Mouse (Mus musculus) granulocyte monocyte progenitor cell, adult 5-6 weeks (primary cell): ENCODE measurements around the gene Sp7. TPM values are rescaled to one million over a fixed set of nuclear protein-coding genes. Genes with fewer than 3 reads are reported as not detected.
A peak's percentile ranks its signal among the peaks of the same experiment; 100 is the strongest.

Experiments
- ATAC-seq: replicated peaks from 2 replicates; pipeline ENCODE4 v1.8.0; 2016; ENCODE audit warnings: mild to moderate bottlenecking, moderate TSS enrichment, inconsistent platforms; ENCODE audit not compliant: poor library complexity, severe bottlenecking
- total RNA-seq, 2 experiments: library from RNA; stranded (forward) in 1 of 2; stranded (reverse) in 1 of 2; fragments of 200-712, 200-1000 nt in 1 of 2; fragments of >200 nt in 1 of 2; fragmentation: Nextera tagmentation in 1 of 2; gene quantifications; 2 replicates each; pipeline ENCODE4 v1.2.3; 2014 to 2017

Sp7 gene
- total RNA-seq (2014; fragmentation: Nextera tagmentation) (not detected in 2 replicates), total RNA-seq (2017) (not detected in 2 replicates)

DNA sequence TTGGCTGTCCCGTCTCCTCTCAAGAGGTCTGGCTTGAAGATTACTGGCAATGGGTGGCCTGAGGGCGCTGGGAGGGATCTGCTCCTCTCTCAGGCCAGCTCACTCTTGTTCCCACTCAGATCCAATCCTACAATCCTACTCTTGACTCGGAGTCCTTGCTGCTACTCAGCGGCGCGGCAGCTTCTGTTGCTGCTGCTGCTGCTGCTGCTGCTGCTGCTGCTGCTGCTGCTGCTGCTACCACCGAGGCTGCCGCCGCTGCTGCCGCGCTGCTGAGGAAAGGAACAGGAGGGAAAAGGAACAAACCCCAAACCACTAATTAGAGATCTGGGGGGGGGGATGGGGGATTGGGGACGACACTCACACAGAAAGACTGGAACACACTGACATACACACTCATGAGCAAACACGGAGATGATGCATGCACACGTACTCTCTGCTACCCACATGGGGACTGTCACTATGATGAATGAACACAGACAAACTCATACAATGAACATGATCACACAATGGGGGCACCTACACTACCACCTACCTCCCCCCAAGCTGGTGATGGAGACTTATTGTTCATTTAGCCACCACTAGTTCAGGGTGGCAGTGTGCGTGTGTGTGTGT lies at the start of gene Sp7:
TSS of gene Sp7 (minus strand) at position 450 of the 612 bp plus-strand sequence.
- 0 out of 2 replicates have a peak, but pooled peaks have one; percentile 11 for ATAC-seq

DNA sequence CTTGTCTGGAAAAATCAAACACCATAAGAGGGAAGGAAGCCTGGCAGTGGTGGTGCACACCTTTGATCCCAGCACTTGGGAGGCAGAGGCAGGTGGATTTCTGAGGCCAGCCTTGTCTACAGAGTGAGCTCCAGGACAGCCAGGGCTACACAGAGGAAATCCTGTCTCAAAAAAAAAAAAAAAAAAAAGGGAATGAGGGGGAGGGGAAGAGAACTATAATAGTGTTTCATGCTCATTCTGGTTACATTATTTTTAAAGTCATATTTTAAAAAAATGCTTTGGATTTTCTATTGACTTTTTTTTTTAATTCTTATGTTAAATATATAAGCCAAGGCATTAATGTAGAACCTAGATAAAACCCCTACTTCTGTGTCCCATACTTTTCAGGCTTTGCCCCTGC lies 46.7 kb upstream of the Sp7 start:
- ATAC-seq, result no peak

GRCm38 (mm10) chr15:102411077-102411476 lies 44.1 kb upstream of the Sp7 start:
- no peak for ATAC-seq

- ATAC-seq, result no peak
Observed at GRCm38 (mm10) chr15:102409286-102409685, 42.3 kb upstream of the Sp7 start.

DNA sequence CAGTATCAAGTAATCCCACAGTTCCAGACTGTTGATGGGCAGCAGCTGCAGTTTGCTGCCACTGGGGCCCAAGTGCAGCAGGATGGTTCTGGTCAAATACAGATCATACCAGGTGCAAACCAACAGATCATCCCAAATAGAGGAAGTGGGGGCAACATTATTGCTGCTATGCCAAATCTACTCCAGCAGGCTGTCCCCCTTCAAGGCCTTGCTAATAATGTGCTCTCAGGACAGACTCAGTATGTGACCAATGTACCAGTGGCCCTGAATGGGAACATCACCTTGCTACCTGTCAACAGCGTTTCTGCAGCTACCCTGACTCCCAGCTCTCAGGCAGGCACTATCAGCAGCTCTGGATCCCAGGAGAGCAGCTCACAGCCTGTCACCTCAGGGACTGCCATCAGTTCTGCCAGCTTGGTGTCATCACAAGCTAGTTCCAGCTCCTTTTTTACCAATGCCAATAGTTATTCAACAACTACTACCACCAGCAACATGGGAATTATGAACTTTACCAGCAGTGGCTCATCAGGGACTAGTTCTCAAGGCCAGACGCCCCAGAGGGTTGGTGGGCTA lies 41.7 kb upstream of the Sp7 start:
- ATAC-seq, result no peak

DNA sequence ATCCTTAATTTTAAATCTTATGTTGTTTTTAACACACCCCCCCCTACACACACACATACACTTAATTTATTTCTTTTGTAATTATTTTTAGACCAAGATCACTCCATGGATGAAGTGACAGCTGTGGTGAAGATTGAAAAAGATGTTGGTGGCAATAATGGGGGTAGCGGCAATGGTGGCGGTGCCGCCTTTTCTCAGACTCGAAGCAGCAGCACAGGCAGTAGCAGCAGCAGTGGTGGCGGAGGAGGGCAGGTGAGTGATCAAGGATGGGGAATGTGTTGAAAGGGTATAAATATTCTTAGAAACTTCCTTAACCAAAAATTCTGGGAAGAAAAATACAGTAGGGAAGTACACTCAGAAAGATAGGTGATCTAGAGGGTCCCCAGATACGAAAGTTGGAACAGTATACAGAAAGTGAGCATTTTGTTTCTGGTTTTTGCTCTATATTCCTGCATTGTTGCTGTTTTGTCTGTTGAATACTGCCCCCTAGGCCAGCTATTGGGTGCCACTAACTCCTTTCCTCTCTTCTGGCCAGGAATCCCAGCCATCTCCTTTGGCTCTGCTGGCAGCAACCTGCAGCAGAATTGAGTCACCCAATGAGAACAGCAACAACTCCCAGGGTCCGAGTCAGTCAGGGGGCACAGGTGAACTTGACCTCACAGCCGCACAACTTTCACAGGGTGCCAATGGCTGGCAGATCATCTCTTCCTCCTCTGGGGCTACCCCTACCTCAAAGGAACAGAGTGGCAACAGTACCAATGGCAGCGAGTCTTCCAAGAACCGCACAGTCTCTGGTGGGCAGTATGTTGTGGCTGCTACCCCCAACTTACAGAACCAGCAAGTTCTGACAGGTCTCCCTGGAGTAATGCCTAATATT lies 40.9 kb upstream of the Sp7 start:
- no peak for ATAC-seq

DNA sequence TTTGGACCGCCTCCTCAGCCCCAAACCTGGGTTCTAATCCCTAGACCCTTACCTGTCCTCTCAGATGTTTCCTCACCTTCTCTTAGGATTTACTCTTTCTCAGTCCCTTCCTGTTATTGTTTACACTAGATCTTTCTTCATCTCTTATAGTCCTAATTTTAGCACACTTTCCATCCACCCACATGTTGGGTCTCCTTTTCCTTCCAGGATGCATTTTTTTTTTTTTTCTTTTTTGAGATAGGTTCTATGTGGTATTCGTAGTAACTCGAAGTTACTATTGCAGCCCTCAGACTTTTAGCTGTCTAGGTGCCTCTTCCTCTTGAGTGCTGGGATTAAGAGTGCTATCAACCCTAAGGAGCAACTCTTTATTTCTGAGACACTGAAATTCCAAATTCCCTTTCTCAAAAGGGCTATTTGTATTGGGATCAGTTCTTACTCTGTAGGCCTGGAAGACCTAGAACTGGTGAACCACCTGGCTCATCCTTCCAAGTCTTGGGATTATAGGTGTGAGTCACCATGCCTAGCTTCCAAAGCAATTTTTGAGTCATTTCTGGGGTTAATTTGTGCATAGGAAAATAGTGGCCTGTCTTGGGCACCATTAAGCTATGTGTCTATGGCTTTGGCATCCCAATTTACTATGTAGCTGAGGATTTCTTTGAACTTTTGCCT lies 40.1 kb upstream of the Sp7 start:
- no peak for ATAC-seq

DNA sequence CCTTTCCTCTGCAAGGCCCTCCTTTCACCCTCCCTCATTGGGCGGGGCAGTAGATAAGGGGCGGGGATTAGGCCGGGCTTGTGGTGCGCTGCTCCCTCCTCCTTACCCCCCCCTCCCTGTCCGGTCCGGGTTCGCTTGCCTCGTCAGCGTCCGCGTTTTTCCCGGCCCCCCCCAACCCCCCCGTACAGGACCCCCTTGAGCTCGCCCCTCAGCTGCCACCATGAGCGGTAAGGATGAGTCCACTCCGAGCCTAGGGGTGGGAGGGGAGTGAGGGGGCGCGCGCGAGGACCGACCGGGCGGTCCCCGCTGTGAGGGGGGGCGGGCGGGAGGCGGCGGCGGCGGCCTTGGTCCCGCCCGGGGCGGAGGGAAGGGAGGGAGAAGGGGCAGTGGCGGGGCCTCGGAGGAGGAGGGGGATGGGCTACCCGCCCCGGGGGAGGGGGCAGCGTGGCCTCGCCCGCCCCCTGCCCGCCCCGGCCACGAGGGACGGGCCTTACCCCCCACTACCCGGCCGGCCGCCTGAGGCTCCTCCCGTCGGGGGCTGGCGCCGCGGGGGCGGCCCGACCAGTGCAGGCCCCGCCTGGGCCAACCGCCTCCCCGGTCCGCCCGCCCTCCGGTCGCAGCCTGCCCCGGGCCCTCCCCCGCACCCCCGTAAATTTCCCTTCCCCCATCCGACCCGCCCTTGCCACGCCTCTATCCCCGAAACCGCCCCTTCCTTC lies 39.4 kb upstream of the Sp7 start:
- peak; percentile 17 for ATAC-seq

DNA sequence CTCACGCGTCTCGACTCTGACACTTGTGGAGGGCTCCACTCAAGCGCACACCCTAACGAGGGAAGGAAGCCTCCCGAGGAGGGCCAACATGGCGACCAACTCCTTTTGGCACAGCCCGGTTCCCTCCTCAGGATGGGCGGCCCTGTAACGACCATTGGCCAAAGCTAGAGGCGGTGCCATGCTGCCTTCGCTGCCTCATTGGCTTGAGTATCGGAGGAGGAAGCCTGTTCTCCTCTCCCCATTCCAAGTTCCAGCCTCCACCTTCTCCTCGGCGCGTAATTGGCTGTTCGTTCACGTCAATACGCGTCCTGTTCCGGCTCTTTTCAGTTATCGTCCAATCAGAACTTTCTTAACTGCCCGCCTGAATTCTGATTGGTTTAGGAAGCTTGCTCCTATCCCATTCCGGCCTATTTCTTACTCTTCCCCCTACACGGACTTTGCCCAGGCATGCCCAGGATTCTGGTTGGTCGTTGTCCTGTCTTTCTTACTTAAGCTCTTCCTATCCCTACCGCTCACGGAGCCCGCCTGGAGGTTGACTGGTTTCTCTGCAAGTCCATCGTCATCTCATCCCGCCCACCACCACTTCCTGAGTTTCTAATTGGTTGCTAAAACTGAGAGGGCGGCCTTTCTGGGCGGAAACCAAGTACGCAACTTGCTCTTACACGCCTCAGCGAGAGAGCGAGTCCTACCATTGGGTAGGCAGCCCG lies 38.7 kb upstream of the Sp7 start, which contains the start of gene Sp1:
TSS of gene Sp1 (plus strand) at position 655 of the 707 bp plus-strand sequence.
- ATAC-seq, result peak; percentile 73

DNA sequence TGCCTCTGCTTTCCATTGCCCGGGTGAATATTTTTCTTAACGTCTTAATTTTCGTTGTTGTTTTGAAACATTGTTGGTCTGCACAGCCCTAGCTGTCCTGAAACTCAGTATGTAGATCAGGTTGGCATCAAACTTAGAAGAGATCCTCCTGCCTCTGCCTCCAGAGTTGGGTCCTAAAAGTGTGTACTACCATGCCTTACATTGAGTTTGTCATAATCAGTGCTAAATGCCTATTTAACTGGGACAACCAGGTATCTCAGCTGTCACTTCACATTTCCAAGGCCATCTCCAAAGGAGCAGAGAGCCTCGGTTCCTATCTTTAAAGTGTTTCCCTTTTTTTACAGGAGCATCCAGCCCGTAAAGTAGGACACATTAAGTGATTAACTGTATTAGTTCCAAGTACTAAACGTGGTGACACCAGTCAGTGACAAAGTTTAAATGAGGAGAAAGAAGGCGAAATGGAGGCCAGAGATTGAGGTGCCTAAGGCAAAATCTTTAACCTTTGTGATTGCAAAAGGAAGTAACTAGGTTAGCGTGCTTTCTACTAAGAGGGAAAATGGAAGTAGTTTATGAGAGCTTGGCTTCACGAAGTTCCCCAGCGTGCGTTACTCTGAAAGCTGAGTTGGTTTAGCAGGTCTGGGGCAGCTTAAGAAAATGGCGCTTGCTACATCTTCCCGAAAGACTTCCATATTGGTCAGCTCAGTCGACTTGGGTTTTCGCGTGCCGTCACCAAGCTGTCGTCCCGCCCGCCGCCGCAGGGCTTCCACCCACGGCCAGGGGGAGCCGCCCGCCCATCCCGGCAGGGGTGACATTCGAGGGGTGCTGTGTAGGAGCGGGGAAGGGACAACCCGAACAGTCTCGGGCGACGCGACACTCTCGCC lies 37.9 kb upstream of the Sp7 start:
- ATAC-seq, result peak; percentile 45; the same call in 1 of the 2 replicates

DNA sequence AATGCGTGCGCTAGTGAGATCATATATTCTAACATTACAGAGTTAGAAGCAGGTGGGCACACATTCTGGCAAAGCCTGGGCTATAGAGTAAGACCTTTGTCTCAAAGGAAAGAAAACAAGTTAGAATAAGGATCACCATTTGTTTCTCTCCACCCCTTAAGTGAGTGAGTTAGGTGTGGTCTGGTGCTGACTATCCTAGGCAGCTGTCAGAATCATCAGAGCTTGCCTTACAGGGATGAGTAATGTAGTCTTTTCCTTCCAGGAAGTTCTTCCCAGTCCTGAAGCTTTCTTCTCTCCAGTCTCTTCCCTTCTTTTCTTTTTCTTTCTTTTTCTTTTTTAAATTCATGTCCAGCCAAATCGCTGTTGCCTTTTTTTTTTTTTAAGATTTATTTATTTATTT lies 35.2 kb upstream of the Sp7 start:
- ATAC-seq, result no peak

- ATAC-seq, result no peak
Observed at GRCm38 (mm10) chr15:102401278-102401677, 34.3 kb upstream of the Sp7 start.

DNA sequence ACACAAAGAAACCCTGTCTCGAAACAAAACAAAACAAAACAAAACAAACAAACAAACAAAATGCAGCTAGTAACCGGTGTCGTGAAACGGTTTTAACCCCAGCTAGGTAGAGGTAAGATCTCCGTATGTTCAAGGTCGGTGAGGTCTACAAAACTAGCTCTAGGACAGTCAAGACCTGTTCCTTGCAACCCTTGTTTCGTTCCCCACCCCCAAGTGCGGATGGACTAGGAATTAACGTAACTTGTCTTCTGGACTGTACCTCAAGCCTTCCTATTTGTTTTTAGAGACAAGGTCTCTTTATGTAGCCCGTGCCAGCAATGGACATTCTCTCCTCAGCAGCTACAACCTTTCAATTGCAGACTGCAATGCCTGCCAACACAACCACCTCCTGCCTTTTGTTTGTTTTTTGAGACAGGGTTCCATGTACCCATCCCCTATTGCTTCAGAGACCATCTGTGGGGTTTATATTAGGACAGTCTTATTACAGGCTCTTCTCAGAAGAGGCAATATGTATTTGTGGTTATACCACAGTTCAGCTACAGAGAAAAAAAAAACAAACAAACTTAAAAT lies 33.6 kb upstream of the Sp7 start:
- ATAC-seq, result no peak

GRCm38 (mm10) chr15:102399229-102400221 lies 32.5 kb upstream of the Sp7 start:
- peak; percentile 96 for ATAC-seq

GRCm38 (mm10) chr15:102398629-102399028 lies 31.6 kb upstream of the Sp7 start:
- ATAC-seq, result no peak

DNA sequence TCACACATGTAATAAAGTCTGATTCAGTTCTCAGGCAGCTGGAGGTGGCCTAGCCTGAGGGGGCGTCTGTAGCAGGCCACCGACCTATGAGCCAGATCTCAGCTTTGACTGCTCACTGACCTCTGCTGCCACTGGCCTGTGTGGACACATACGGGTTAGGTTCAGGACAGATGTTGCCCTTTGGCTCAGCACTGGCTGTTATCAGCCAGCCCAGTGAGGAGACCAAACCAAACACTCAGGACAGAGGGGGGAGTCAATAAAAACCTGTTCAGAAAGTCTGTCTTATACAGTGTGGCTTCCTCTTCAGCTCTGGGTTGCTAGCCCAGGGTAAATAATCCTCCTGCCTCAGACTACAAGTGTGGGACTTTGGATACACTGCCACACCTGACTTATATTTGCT lies 28.1 kb upstream of the Sp7 start:
- ATAC-seq, result no peak

DNA sequence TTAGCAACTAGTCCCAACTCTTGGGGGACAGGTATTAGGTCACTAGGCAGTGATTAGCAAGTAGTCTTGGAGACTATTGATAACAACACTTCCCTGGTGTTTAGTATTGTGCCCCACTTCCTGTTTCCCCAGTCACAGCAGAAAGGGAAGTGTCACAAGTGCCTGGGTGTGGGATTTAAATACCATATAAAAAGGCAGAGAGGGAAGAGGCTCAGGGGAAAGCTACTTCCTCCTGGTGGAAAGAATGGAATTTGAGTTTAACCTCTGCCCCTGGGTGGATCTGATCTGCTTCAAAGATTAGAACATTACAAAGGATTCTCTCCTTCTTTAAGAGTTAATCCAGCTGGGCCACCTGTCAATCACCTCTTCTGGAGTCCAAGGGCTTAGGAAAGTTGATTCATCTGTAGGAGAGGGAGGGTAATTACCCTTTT lies 26.6 kb upstream of the Sp7 start:
- ATAC-seq, result peak; percentile 99
